Mouse (Mus musculus) heart, adult 11 months (tissue): ENCODE measurements around the gene Gse1.
A peak's percentile ranks its signal among the peaks of the same experiment; 100 is the strongest.

Experiments
- DNase-seq: peaks from one replicate; pipeline ENCODE4 v3.0.0; 2022

The Gse1 gene

GRCm38 (mm10) chr8:120407701-120408240 is 179.5 kb downstream of the Gse1 start:
- DNase-seq, result peak; percentile 96

- DNase-seq, result peak; percentile 93
Observed at GRCm38 (mm10) chr8:120408241-120409215, 180.3 kb downstream of the Gse1 start.

GRCm38 (mm10) chr8:120409371-120410013 is 181.2 kb downstream of the Gse1 start:
- DNase-seq, result no peak

- no peak for DNase-seq
Observed at GRCm38 (mm10) chr8:120411059-120411458, 182.8 kb downstream of the Gse1 start.

GRCm38 (mm10) chr8:120411862-120412261 is 183.6 kb downstream of the Gse1 start:
- no peak for DNase-seq

GRCm38 (mm10) chr8:120412357-120412756 is 184.1 kb downstream of the Gse1 start:
- DNase-seq, result no peak

- no peak for DNase-seq
Observed at GRCm38 (mm10) chr8:120412911-120413625, 184.8 kb downstream of the Gse1 start.

- no peak for DNase-seq
Observed at GRCm38 (mm10) chr8:120413626-120413988, 185.4 kb downstream of the Gse1 start.

GRCm38 (mm10) chr8:120414216-120414615 is 186.0 kb downstream of the Gse1 start:
- no peak for DNase-seq

- DNase-seq, result no peak
Observed at GRCm38 (mm10) chr8:120415474-120415873, 187.2 kb downstream of the Gse1 start.

- DNase-seq, result no peak
Observed at GRCm38 (mm10) chr8:120416173-120416521, 187.9 kb downstream of the Gse1 start.

GRCm38 (mm10) chr8:120416522-120417394 is 188.5 kb downstream of the Gse1 start:
- peak; percentile 99 for DNase-seq

- no peak for DNase-seq
Observed at GRCm38 (mm10) chr8:120418188-120418587, 189.9 kb downstream of the Gse1 start.

GRCm38 (mm10) chr8:120419675-120420074 is 191.4 kb downstream of the Gse1 start:
- DNase-seq, result no peak

- no peak for DNase-seq
Observed at GRCm38 (mm10) chr8:120420226-120420625, 192.0 kb downstream of the Gse1 start.

GRCm38 (mm10) chr8:120421638-120422037 is 193.4 kb downstream of the Gse1 start:
- DNase-seq, result peak; percentile 95

- DNase-seq, result no peak
Observed at GRCm38 (mm10) chr8:120422236-120422635, 194.0 kb downstream of the Gse1 start.

- no peak for DNase-seq
Observed at GRCm38 (mm10) chr8:120423576-120423975, 195.3 kb downstream of the Gse1 start.

- DNase-seq, result no peak
Observed at GRCm38 (mm10) chr8:120424829-120425198, 196.6 kb downstream of the Gse1 start.

GRCm38 (mm10) chr8:120425199-120425941 is 197.1 kb downstream of the Gse1 start:
- no peak for DNase-seq

GRCm38 (mm10) chr8:120426105-120426504 is 197.8 kb downstream of the Gse1 start:
- no peak for DNase-seq
